Mouse (Mus musculus) ES-Bruce4 (cell line): ENCODE results near the gene Fads6. TPM values are rescaled to one million over a fixed set of nuclear protein-coding genes. Genes with fewer than 3 reads are reported as not detected.

Source experiments
- H3K27ac ChIP-seq: 2 replicates; pipeline ENCODE4 v1.5.1; 2012; ENCODE audit warnings: low read length, inconsistent platforms; ENCODE audit not compliant: insufficient read depth
- H3K27me3 ChIP-seq: 2 replicates; pipeline ENCODE4 v1.6.1; 2012; ENCODE audit warnings: mild to moderate bottlenecking, low read length, inconsistent platforms; ENCODE audit not compliant: control insufficient read depth, poor library complexity, insufficient read depth, severe bottlenecking
- H3K36me3 ChIP-seq: 2 replicates; pipeline ENCODE4 v1.6.1; 2012; ENCODE audit warnings: inconsistent platforms, mild to moderate bottlenecking, low read length, moderate library complexity; ENCODE audit not compliant: control insufficient read depth, poor library complexity, insufficient read depth, severe bottlenecking
- H3K4me1 ChIP-seq: one replicate; pipeline ENCODE4 v1.8.1; 2011; ENCODE audit warnings: low read length; ENCODE audit not compliant: control insufficient read depth, insufficient read depth
- H3K4me3 ChIP-seq: 2 replicates; pipeline ENCODE4 v1.5.1; 2011; ENCODE audit warnings: low read depth, mild to moderate bottlenecking, low read length
- H3K9ac ChIP-seq: 2 replicates; pipeline ENCODE4 v1.6.1; 2012; ENCODE audit warnings: low read depth, mild to moderate bottlenecking, inconsistent platforms; ENCODE audit not compliant: poor library complexity, severe bottlenecking
- H3K9me3 ChIP-seq: replicated peaks from 2 replicates; pipeline ENCODE4 v1.6.1; 2012; ENCODE audit warnings: mild to moderate bottlenecking, low read length, inconsistent platforms; ENCODE audit not compliant: control insufficient read depth, poor library complexity, insufficient read depth, severe bottlenecking
- CTCF ChIP-seq: IDR thresholded peaks from one replicate; pipeline ENCODE4 v1.8.1; 2011; ENCODE audit warnings: low read depth, low read length
- EP300 ChIP-seq: IDR thresholded peaks from 2 replicates; pipeline ENCODE4 v1.6.1; 2011; ENCODE audit warnings: low read depth, low read length; ENCODE audit not compliant: insufficient read depth
- POLR2A ChIP-seq: IDR thresholded peaks from one replicate; pipeline ENCODE4 v1.8.1; 2011; ENCODE audit warnings: low read length; ENCODE audit not compliant: insufficient read depth
- polyA plus RNA-seq: library from polyadenylated mRNA; stranded (reverse); fragments of >200 nt; gene quantifications from 2 replicates; pipeline ENCODE4 v1.2.4, GENCODE M21; 2011; ENCODE audit warnings: low read depth; ENCODE audit not compliant: missing spikeins, insufficient read depth, insufficient read length

Gene Fads6
- polyA plus RNA-seq, 1 experiment: 6.7 TPM

- H3K27ac ChIP-seq: no peak overlapping the region
- H3K4me3 ChIP-seq: peak overlapping the region; percentile 41
- H3K9ac ChIP-seq: peak overlapping the region; percentile 56
Measured at GRCm38 (mm10) chr11:115249721-115250404, 47.6 kb downstream of the Fads6 start.

DNA sequence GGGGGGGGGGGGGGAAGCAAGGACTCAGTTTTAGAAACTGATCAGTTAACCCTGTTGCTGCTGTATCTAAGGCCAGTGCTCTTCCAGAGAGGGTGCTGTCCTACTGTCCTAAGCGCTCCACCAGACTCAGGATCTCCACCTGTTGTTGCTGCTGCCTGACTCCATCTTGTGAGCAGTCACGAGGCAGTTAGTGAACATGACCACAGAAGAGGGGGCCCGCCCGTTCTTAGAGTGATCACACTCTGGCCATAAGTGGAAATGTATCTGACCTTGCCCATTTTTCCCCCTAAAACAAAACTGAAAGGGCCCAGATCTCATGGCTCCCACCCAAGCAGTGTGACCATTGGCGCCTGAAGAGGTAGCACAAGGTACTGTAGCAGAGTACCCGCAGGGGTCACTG lies 49.5 kb downstream of the Fads6 start:
- 0 out of 2 replicates have a peak, but pooled peaks cover 2% of the 10 kb centered on the region for H3K36me3 ChIP-seq
- peaks cover 13% of the 10 kb centered on the region for H3K4me1 ChIP-seq
- TF ChIP-seq EP300 (no peak), POLR2A (no peak), CTCF (no peak)
- no peak overlapping the region for H3K27ac ChIP-seq
- H3K27me3 ChIP-seq: no peaks in the 10 kb centered on the region; the same call in 1 of the 2 replicates
- no peak overlapping the region for H3K9ac ChIP-seq
- no peaks in the 10 kb centered on the region for H3K9me3 ChIP-seq
- no peak overlapping the region for H3K4me3 ChIP-seq

More at GRCm38 (mm10) chr11:115249721-115250404, 47.6 kb downstream of the Fads6 start:
- Histone ChIP-seq H3K27me3 (no peaks in the 10 kb centered on the region; the same call in 1 of the 2 replicates), H3K4me1 (peaks cover 13% of the 10 kb centered on the region), H3K9me3 (no peaks in the 10 kb centered on the region), H3K36me3 (no peaks in the 10 kb centered on the region)
- TF ChIP-seq POLR2A (no peak), EP300 (no peak), CTCF (no peak)

DNA sequence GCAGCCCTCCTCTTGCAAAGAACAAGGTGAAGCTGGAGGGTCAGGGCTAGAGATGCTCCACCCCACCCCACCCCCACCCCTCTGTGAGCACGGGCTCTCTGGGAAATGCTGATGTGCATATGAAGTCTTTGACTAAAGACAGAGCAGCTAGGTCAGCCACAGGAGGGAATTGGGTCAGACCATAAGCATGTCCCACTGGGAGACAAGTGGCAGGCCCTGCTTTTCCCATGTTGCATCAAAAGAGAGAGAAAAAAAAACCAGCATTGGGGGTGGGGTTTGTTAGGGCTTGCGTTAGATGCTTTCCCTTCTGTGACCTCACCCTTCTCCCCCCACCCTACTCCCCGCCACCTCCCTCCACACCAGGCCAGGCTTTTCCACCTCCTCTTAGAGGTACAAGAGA lies 50.2 kb downstream of the Fads6 start:
- 0 out of 2 replicates have a peak, but pooled peaks cover 2% of the 10 kb centered on the region for H3K36me3 ChIP-seq
- H3K9me3 ChIP-seq: no peaks in the 10 kb centered on the region
- H3K27me3 ChIP-seq: no peaks in the 10 kb centered on the region; the same call in 1 of the 2 replicates
- no peak overlapping the region for H3K27ac ChIP-seq
- H3K9ac ChIP-seq: no peak overlapping the region
- peaks cover 13% of the 10 kb centered on the region for H3K4me1 ChIP-seq
- no peak overlapping the region for H3K4me3 ChIP-seq
- no peak for TF ChIP-seq CTCF
- TF ChIP-seq EP300: no peak
- TF ChIP-seq POLR2A: no peak

DNA sequence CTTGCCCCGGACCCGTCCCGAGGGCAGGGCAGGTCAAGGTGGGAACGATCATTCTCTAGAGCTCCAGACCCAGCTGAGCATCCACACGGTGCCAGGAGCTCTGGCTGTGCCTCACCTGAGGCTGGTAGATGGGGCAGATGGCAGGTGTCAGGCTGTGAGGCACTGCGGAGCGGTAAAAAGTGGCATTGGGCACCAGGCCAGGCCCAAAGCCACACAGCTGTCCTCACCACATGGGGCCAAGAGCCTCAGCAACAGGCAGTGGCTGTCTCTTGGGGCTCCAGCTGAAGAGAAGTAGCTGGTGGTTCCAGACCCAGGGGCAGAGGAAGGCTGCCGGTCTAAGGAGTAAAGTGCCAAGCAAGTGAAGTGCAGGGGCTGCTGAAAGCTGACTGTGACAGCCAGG lies 51.1 kb downstream of the Fads6 start:
- TF ChIP-seq CTCF (no peak), POLR2A (no peak)
- peaks cover 13% of the 10 kb centered on the region for H3K4me1 ChIP-seq
- 0 out of 2 replicates have a peak, but pooled peaks cover 2% of the 10 kb centered on the region for H3K36me3 ChIP-seq
- no peak overlapping the region for H3K4me3 ChIP-seq
- no peak overlapping the region for H3K9ac ChIP-seq
- no peaks in the 10 kb centered on the region for H3K9me3 ChIP-seq
- H3K27ac ChIP-seq: no peak overlapping the region
- H3K27me3 ChIP-seq: no peaks in the 10 kb centered on the region; the same call in 1 of the 2 replicates

DNA sequence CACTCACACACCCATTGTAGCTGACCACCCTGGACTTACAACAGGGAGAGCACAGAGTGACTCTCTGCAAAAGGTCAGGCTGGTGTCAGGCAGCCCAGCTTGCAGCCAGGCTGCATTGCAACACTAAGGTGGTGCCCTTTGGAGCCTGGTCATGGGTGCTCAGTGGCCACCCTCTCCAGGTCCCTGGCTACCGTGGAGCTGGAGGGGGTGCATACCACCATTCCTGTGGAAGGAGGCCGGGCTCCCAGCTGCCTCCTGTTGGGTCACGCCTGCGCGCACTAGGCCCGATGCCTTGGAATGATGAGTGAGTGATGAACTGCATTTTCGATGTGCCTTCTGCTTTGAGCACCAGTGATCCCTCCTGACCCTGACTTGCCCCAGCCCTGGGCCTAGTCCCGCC lies 52.6 kb downstream of the Fads6 start:
- no peaks in the 10 kb centered on the region; the same call in 1 of the 2 replicates for H3K27me3 ChIP-seq
- H3K36me3 ChIP-seq: 0 out of 2 replicates have a peak, but pooled peaks cover 2% of the 10 kb centered on the region
- peaks cover 10% of the 10 kb centered on the region for H3K4me1 ChIP-seq
- no peaks in the 10 kb centered on the region for H3K9me3 ChIP-seq
- H3K9ac ChIP-seq: no peak overlapping the region
- TF ChIP-seq POLR2A (no peak), CTCF (no peak), EP300 (no peak)
- no peak overlapping the region for H3K4me3 ChIP-seq
- H3K27ac ChIP-seq: no peak overlapping the region

DNA sequence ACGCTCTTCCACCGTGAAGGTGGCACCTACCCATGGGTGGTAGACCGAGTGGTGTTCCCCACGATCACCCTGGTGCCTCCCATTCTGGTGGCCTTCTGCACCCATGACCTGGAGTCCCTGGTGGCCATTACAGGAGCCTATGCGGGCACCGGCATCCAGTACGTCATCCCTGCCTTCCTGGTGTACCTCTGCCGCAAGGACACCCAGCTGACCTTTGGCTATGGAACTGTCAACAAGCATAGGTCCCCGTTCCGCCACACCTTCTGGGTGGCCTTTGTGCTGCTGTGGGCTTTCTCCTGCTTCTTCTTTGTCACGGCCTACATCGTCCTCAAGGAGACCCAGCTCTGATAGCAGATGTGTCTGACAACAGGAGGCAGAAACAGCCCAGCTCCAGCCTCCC lies 53.7 kb downstream of the Fads6 start:
- TF ChIP-seq POLR2A (no peak), EP300 (no peak), CTCF (no peak)
- no peak overlapping the region for H3K4me3 ChIP-seq
- H3K27me3 ChIP-seq: no peaks in the 10 kb centered on the region
- no peaks in the 10 kb centered on the region for H3K9me3 ChIP-seq
- H3K9ac ChIP-seq: no peak overlapping the region
- no peak overlapping the region for H3K27ac ChIP-seq
- H3K4me1 ChIP-seq: peaks cover 10% of the 10 kb centered on the region
- H3K36me3 ChIP-seq: 0 out of 2 replicates have a peak, but pooled peaks cover 2% of the 10 kb centered on the region
